Mouse (Mus musculus): ENCODE measurements around the gene Hoxa6. TPM values are rescaled to one million over a fixed set of nuclear protein-coding genes. Genes with fewer than 3 reads are reported as not detected.

Hoxa6 gene
- polyA plus RNA-seq, 1 experiment from 2014 or later: not detected

DNA sequence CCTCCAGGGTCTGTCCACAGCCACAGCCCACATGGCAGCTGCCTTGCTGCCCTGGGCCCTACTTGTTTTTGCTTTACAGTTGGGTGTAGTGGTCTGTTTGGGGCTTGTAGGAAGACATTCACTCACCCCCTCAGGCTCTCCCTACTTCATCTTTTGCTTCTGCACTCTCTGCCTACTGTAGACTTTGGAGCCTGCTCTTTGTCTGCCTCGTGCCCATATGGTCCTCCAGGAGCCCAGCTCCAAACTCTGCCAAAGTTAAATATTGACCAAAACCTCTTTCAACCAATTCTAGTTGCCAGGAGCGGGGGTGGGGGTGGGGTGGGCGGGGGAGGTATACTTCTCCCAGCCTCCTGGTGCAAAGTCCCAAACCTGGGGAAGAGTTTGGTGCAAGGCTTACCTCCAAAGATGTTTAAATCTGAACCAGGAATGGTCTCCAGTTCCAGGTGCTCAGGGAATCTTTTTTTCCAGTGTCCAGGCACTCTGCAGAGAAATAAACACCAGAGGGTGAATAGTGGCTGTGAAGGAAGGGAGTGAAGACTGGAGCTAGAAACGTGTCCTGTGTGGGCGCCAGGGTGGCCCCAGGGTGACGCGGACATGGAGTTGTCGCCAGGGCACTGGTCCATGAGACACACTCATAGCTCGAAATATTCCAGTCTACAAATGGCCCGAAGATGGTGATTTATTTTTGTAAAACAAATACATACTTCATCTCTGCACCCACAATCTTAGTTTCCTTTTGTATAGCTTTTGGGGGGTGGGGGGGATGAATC is 25.0 kb downstream of the Hoxa6 start:
- Histone ChIP-seq H3K27ac (no peak overlapping the region), H3K9me3 (replicated peaks) (no peaks in the 10 kb centered on the region), H3K4me1 (no peaks in the 10 kb centered on the region), H3K36me3 (ENCODE audit: poor library complexity, severe bottlenecking) (no peaks in the 10 kb centered on the region), H3K9ac (no peak overlapping the region), H3K4me2 (no peak overlapping the region), H3K27me3 (peaks cover 100% of the 10 kb centered on the region), H3K4me3 (no peak overlapping the region)
- ATAC-seq: no peak
- 7% methylated on average over 10 of the region's 10 CpGs for WGBS

GRCm38 (mm10) chr6:52182793-52183192 is 25.7 kb downstream of the Hoxa6 start:
- Histone ChIP-seq H3K4me2 (no peak overlapping the region), H3K27me3 (peaks cover 100% of the 10 kb centered on the region), H3K4me3 (no peak overlapping the region), H3K9ac (no peak overlapping the region), H3K36me3 (ENCODE audit: poor library complexity, severe bottlenecking) (no peaks in the 10 kb centered on the region), H3K4me1 (no peaks in the 10 kb centered on the region), H3K27ac (no peak overlapping the region), H3K9me3 (replicated peaks) (no peaks in the 10 kb centered on the region)
- no peak for ATAC-seq
- WGBS: 6% methylated on average over 1 of the region's 1 CpGs

GRCm38 (mm10) chr6:52182030-52182429 is 26.5 kb downstream of the Hoxa6 start:
- peaks cover 100% of the 10 kb centered on the region for H3K27me3 ChIP-seq
- H3K4me3 ChIP-seq: no peak overlapping the region
- no peaks in the 10 kb centered on the region for H3K4me1 ChIP-seq
- H3K36me3 ChIP-seq (ENCODE audit: poor library complexity, severe bottlenecking): no peaks in the 10 kb centered on the region
- H3K27ac ChIP-seq: no peak overlapping the region
- no peak overlapping the region for H3K9ac ChIP-seq
- H3K4me2 ChIP-seq: no peak overlapping the region
- H3K9me3 ChIP-seq (replicated peaks): no peaks in the 10 kb centered on the region
- no peak for ATAC-seq
- 17% methylated on average over 2 of the region's 2 CpGs for WGBS

- H3K4me3 ChIP-seq: no peak overlapping the region
- H3K27ac ChIP-seq: no peak overlapping the region
- no peak overlapping the region for H3K4me2 ChIP-seq
- H3K27me3 ChIP-seq: peaks cover 100% of the 10 kb centered on the region
- ATAC-seq: no peak
- no peaks in the 10 kb centered on the region for H3K9me3 ChIP-seq (replicated peaks)
- H3K9ac ChIP-seq: no peak overlapping the region
- 4% methylated on average over 3 of the region's 3 CpGs for WGBS
- no peaks in the 10 kb centered on the region for H3K4me1 ChIP-seq
- no peaks in the 10 kb centered on the region for H3K36me3 ChIP-seq (ENCODE audit: poor library complexity, severe bottlenecking)
Measured at GRCm38 (mm10) chr6:52180726-52181125, 27.8 kb downstream of the Hoxa6 start.

DNA sequence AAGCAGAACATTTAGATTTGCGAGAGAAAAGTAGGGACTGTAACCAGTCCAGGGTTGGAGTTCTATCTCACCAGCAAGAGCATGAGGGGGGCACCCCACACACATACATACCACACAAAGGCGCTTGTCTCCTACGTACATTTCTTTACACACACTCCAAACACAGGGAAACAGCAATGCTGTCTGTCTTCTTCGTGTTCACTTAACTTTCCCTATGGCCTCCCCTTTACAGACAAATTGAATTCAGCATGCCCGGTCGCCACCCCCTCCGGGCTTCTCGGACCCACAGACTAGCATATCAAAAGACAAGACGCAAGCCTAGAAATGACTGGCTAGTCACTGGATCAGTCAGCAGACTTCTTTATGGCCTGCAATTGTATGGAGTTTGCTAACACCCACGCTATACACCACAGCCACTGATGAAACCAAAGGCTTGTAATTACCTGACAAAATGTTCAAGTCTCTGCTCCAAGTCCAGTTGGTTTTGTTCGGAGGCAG is 28.3 kb downstream of the Hoxa6 start:
- WGBS: 2% methylated on average over 11 of the region's 11 CpGs
- no peaks in the 10 kb centered on the region for H3K4me1 ChIP-seq
- no peak for ATAC-seq
- H3K9ac ChIP-seq: no peak overlapping the region
- H3K4me3 ChIP-seq: no peak overlapping the region
- no peak overlapping the region for H3K4me2 ChIP-seq
- H3K27me3 ChIP-seq: peaks cover 100% of the 10 kb centered on the region
- no peak overlapping the region for H3K27ac ChIP-seq
- no peaks in the 10 kb centered on the region for H3K9me3 ChIP-seq (replicated peaks)
- H3K36me3 ChIP-seq (ENCODE audit: poor library complexity, severe bottlenecking): no peaks in the 10 kb centered on the region

DNA sequence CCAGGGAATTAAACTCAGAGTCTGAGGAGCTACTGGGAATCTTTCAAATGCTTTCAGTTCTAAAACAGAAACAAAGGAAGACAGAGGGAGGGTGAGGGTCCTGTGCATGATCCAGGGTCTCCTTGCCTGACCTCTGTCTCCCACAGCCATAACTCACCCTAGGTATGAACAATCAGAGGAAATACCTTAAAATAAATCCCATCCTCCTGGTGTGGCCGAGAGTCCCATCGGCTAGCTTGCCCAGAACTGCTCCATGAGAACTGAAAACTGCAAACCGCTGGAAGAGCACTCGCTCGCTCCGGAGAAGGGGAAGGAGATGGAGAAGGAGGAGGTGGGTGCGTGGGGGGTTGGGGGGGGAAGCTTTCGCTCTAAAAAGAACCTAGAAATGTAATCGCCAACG is 28.8 kb downstream of the Hoxa6 start:
- Histone ChIP-seq H3K9ac (no peak overlapping the region), H3K4me2 (no peak overlapping the region), H3K36me3 (ENCODE audit: poor library complexity, severe bottlenecking) (no peaks in the 10 kb centered on the region), H3K4me1 (no peaks in the 10 kb centered on the region), H3K27ac (no peak overlapping the region), H3K27me3 (peaks cover 100% of the 10 kb centered on the region), H3K4me3 (no peak overlapping the region), H3K9me3 (replicated peaks) (no peaks in the 10 kb centered on the region)
- 2% methylated on average over 10 of the region's 10 CpGs for WGBS
- no peak for ATAC-seq

GRCm38 (mm10) chr6:52178918-52179665 is 29.4 kb downstream of the Hoxa6 start:
- Histone ChIP-seq H3K9ac (no peak overlapping the region), H3K9me3 (replicated peaks) (no peaks in the 10 kb centered on the region), H3K4me1 (no peaks in the 10 kb centered on the region), H3K27me3 (peaks cover 99% of the 10 kb centered on the region), H3K4me2 (no peak overlapping the region), H3K36me3 (ENCODE audit: poor library complexity, severe bottlenecking) (no peaks in the 10 kb centered on the region), H3K27ac (no peak overlapping the region), H3K4me3 (no peak overlapping the region)
- ATAC-seq: no peak
- WGBS: 0% methylated on average over 4 of the region's 4 CpGs

GRCm38 (mm10) chr6:52177806-52178205 is 30.7 kb downstream of the Hoxa6 start:
- WGBS: 1% methylated on average over 9 of the region's 9 CpGs
- no peak overlapping the region for H3K4me3 ChIP-seq
- peaks cover under 1% of the 10 kb centered on the region; the same call in 1 of the 2 replicates for H3K4me1 ChIP-seq
- H3K4me2 ChIP-seq: no peak overlapping the region
- peaks cover 99% of the 10 kb centered on the region for H3K27me3 ChIP-seq
- no peak overlapping the region for H3K9ac ChIP-seq
- H3K27ac ChIP-seq: no peak overlapping the region
- no peak for ATAC-seq
- no peaks in the 10 kb centered on the region for H3K9me3 ChIP-seq (replicated peaks)
- H3K36me3 ChIP-seq (ENCODE audit: poor library complexity, severe bottlenecking): no peaks in the 10 kb centered on the region

- Histone ChIP-seq H3K4me2 (no peak within 1 kb of the TSS), H3K4me3 (no peak within 1 kb of the TSS), H3K27ac (no peak within 1 kb of the TSS), H3K27me3 (peaks cover 99% of the 10 kb centered on the region), H3K36me3 (ENCODE audit: poor library complexity, severe bottlenecking) (no peaks in the 10 kb centered on the region), H3K4me1 (peaks cover 7% of the 10 kb centered on the region; the same call in 1 of the 2 replicates), H3K9ac (no peak within 1 kb of the TSS), H3K9me3 (replicated peaks) (no peaks in the 10 kb centered on the region)
- WGBS: under 1% methylated on average over 36 of the region's 36 CpGs
- ATAC-seq: no peak
Measured at GRCm38 (mm10) chr6:52177061-52177735, 31.3 kb downstream of the Hoxa6 start, which contains the start of gene 5730596B20Rik. 5730596B20Rik (plus strand) TSS chr6:52177498.

DNA sequence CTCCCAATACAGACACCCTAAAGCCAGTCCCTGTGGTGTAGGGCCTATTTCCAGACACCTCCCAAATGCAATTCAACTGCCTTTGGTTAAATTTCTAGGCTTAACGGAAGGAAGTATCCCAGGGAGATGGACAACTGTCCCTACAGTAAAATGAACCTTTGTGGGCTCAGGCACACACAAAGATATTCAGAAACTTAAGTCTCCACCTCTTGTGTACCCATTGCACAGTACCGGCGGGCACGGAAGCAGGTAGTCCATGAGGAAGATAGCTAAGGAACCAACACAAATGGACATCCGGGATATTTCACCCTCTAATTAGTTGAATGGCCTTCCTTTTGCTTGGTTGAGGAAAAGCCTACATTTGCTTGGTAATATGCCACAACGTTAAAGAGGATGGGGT is 32.1 kb downstream of the Hoxa6 start:
- H3K4me3 ChIP-seq: no peak overlapping the region
- no peak overlapping the region for H3K4me2 ChIP-seq

GRCm38 (mm10) chr6:52175864-52176263 is 32.7 kb downstream of the Hoxa6 start:
- Histone ChIP-seq H3K36me3 (ENCODE audit: poor library complexity, severe bottlenecking) (no peaks in the 10 kb centered on the region), H3K4me2 (no peak overlapping the region), H3K4me1 (peaks cover 7% of the 10 kb centered on the region; the same call in 1 of the 2 replicates), H3K27ac (no peak overlapping the region), H3K9me3 (replicated peaks) (no peaks in the 10 kb centered on the region), H3K9ac (no peak overlapping the region), H3K27me3 (peaks cover 99% of the 10 kb centered on the region), H3K4me3 (no peak overlapping the region)
- WGBS: 3% methylated on average over 15 of the region's 35 CpGs
- ATAC-seq: no peak

More for the DNA sequence above, 32.1 kb downstream of the Hoxa6 start:
- Histone ChIP-seq H3K27me3 (peaks cover 99% of the 10 kb centered on the region), H3K27ac (no peak overlapping the region), H3K4me1 (peaks cover 7% of the 10 kb centered on the region; the same call in 1 of the 2 replicates), H3K36me3 (ENCODE audit: poor library complexity, severe bottlenecking) (no peaks in the 10 kb centered on the region), H3K9me3 (replicated peaks) (no peaks in the 10 kb centered on the region), H3K9ac (no peak overlapping the region)
- ATAC-seq: no peak
- WGBS: 1% methylated on average over 6 of the region's 6 CpGs
